Mouse (Mus musculus): ENCODE measurements around the gene Rgs9bp. TPM values are rescaled to one million over a fixed set of nuclear protein-coding genes. Genes with fewer than 3 reads are reported as not detected.
"Not testable (repeated sequence)": the region's sequence is repeated elsewhere in the genome, so short reads cannot be mapped to it uniquely, and the experiment has no call there.

The Rgs9bp gene
- polyA plus RNA-seq, 1 experiment from 2014 or later = 0.10 TPM

GRCm38 (mm10) chr7:35564872-35565271 lies 20.5 kb downstream of the Rgs9bp start:
- WGBS = 86% methylated on average over 10 of the region's 10 CpGs
- not testable (repeated sequence) for ATAC-seq; H3K4me3 ChIP-seq (ENCODE audit: low read length); H3K27me3 ChIP-seq (replicated peaks; ENCODE audit: control insufficient read depth, insufficient read depth, low read length); H3K4me1 ChIP-seq (ENCODE audit: control insufficient read depth, insufficient read depth, low read depth, low read length); H3K9me3 ChIP-seq (ENCODE audit: control insufficient read depth, low read length); H3K36me3 ChIP-seq (ENCODE audit: control insufficient read depth, insufficient read depth, low read length); H3K4me2 ChIP-seq (ENCODE audit: low read length); H3K9ac ChIP-seq (ENCODE audit: low read depth, low read length); H3K27ac ChIP-seq (ENCODE audit: low read depth, low read length)

DNA sequence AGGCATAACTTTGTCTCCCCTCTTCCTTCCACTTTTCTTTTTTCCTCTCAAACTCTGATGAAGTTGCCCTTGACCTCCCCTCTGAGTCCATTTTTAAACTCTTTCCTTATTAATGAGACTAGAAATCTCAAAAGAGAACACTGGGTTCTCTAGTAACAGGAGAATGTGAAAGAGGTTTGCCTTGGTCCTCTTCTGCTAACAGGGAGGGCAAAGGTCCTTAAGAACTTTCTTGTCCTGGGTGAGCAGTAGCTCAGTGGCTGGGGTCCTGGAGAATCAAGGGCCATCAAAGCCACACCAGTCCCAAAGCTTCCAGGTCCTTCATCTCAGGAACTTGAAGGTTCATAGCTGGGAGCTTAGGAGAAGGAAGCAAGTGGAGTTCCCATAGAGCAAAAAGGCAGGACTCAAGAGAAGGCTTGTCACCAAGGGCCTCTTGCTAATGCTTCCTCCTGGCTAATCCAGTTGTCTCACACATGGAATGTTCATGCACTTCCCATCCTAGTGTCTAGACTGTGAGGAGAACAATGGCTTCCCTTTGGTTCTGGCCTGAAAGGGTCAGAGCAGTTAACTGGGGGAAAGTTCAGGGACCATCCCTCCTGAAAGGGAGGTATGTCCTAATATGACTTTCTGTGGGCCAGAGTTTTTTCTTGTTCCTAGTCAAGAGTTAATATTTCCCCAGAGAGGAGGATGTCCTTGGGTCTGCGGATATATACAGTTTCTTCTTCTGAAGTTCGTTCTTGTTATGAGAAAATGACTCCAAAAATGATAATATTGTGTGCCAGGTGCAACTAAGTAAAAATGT lies 21.1 kb downstream of the Rgs9bp start:
- no peaks in the 10 kb centered on the region for H3K36me3 ChIP-seq (ENCODE audit: control insufficient read depth, insufficient read depth, low read length)
- no peak overlapping the region for H3K4me2 ChIP-seq (ENCODE audit: low read length)
- no peaks in the 10 kb centered on the region for H3K27me3 ChIP-seq (replicated peaks; ENCODE audit: control insufficient read depth, insufficient read depth, low read length)
- H3K4me3 ChIP-seq (ENCODE audit: low read length) = no peak overlapping the region
- no peak for ATAC-seq
- 94% methylated on average over 2 of the region's 2 CpGs for WGBS
- no peak overlapping the region for H3K9ac ChIP-seq (ENCODE audit: low read depth, low read length)
- no peaks in the 10 kb centered on the region for H3K9me3 ChIP-seq (ENCODE audit: control insufficient read depth, low read length)
- no peak overlapping the region for H3K27ac ChIP-seq (ENCODE audit: low read depth, low read length)
- H3K4me1 ChIP-seq (ENCODE audit: control insufficient read depth, insufficient read depth, low read depth, low read length) = no peaks in the 10 kb centered on the region

DNA sequence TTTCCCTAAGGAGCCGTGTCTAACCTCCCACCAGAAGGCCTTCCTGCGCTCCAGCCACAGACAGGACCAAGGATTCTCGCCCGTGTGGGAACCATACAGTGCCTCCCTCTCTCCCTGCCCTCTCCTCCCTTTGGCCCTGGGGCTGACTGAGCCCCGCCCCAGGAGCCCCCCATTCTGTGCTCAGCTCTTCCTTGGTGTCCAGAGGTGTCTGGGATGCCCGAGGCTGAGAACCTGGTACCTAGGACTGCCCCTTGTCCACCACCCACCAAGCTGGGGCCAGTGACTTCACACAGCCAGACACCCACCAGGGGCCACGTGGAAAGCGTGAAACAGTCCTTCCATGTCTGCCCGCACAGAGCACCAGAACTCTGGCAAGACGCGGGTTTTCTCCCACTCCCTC lies 22.3 kb downstream of the Rgs9bp start:
- H3K9ac ChIP-seq (ENCODE audit: low read depth, low read length) = no peak overlapping the region
- WGBS = 74% methylated on average over 11 of the region's 11 CpGs

GRCm38 (mm10) chr7:35559838-35560237 lies 25.5 kb downstream of the Rgs9bp start:
- no peak for ATAC-seq
- Histone ChIP-seq H3K4me1 (ENCODE audit: control insufficient read depth, insufficient read depth, low read depth, low read length) (peaks cover 6% of the 10 kb centered on the region; the same call in 1 of the 2 replicates), H3K36me3 (ENCODE audit: control insufficient read depth, insufficient read depth, low read length) (no peaks in the 10 kb centered on the region), H3K9ac (ENCODE audit: low read depth, low read length) (no peak overlapping the region), H3K27me3 (replicated peaks; ENCODE audit: control insufficient read depth, insufficient read depth, low read length) (no peaks in the 10 kb centered on the region), H3K9me3 (ENCODE audit: control insufficient read depth, low read length) (no peaks in the 10 kb centered on the region), H3K27ac (ENCODE audit: low read depth, low read length) (no peak overlapping the region), H3K4me2 (ENCODE audit: low read length) (no peak overlapping the region), H3K4me3 (ENCODE audit: low read length) (no peak overlapping the region)
- 93% methylated on average over 3 of the region's 3 CpGs for WGBS

More for the DNA sequence above, 22.3 kb downstream of the Rgs9bp start:
- Histone ChIP-seq H3K4me1 (ENCODE audit: control insufficient read depth, insufficient read depth, low read depth, low read length) (no peaks in the 10 kb centered on the region), H3K36me3 (ENCODE audit: control insufficient read depth, insufficient read depth, low read length) (no peaks in the 10 kb centered on the region), H3K27me3 (replicated peaks; ENCODE audit: control insufficient read depth, insufficient read depth, low read length) (no peaks in the 10 kb centered on the region), H3K4me3 (ENCODE audit: low read length) (no peak overlapping the region), H3K27ac (ENCODE audit: low read depth, low read length) (no peak overlapping the region), H3K9me3 (ENCODE audit: control insufficient read depth, low read length) (no peaks in the 10 kb centered on the region), H3K4me2 (ENCODE audit: low read length) (no peak overlapping the region)
- ATAC-seq = no peak

DNA sequence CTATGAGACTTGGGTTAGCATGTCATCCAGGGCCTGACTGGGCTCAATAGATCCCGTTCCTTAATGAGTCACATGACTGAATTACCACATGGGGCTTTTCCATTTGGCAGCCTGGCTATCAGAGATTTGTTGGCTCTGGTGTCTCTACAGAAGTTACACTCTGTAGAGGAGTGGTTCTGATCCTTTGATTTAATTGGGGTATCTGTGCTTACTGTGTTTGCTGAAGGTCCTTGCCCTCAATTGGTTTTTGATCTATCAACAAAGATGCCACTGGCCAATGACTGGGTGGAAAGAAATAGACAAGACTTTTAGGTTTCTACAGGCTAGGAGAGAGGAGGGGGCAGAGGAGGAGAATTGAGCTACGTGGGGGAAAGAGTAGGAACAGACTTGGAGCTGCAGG lies 26.7 kb downstream of the Rgs9bp start:
- peaks cover 9% of the 10 kb centered on the region for H3K4me1 ChIP-seq (ENCODE audit: control insufficient read depth, insufficient read depth, low read depth, low read length)
- H3K27ac ChIP-seq (ENCODE audit: low read depth, low read length) = no peak overlapping the region
- H3K9me3 ChIP-seq (ENCODE audit: control insufficient read depth, low read length) = no peaks in the 10 kb centered on the region
- H3K9ac ChIP-seq (ENCODE audit: low read depth, low read length) = no peak overlapping the region
- no peak for ATAC-seq
- H3K4me3 ChIP-seq (ENCODE audit: low read length) = no peak overlapping the region
- H3K36me3 ChIP-seq (ENCODE audit: control insufficient read depth, insufficient read depth, low read length) = no peaks in the 10 kb centered on the region
- no peaks in the 10 kb centered on the region for H3K27me3 ChIP-seq (replicated peaks; ENCODE audit: control insufficient read depth, insufficient read depth, low read length)
- WGBS = 47% methylated on average over 2 of the region's 2 CpGs
- no peak overlapping the region for H3K4me2 ChIP-seq (ENCODE audit: low read length)

- Histone ChIP-seq H3K9ac (ENCODE audit: low read depth, low read length) (no peak overlapping the region), H3K27me3 (replicated peaks; ENCODE audit: control insufficient read depth, insufficient read depth, low read length) (no peaks in the 10 kb centered on the region)
- 88% methylated on average over 3 of the region's 3 CpGs for WGBS
Measured at GRCm38 (mm10) chr7:35557577-35557976, 27.8 kb downstream of the Rgs9bp start.

DNA sequence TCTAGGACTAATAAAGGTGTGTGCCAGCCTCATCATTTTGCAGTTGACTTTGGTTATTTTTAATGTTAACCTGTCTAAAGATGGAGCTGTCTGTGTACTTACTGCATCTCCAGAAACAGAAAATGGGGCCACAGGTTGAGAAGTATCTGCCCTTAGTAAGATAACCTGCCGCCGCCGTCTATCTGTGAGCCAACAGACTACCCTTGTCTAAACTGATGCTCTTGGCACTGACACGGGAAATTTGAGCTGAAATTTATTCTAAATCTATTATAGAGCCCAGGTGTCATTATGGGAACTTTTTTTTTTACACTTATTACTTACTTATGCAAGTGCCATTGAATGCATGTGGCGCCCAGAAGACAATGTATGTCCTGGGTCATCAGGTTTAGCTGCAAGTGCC lies 28.5 kb downstream of the Rgs9bp start:
- 91% methylated on average over 5 of the region's 5 CpGs for WGBS
- no peaks in the 10 kb centered on the region for H3K36me3 ChIP-seq (ENCODE audit: control insufficient read depth, insufficient read depth, low read length)
- H3K27me3 ChIP-seq (replicated peaks; ENCODE audit: control insufficient read depth, insufficient read depth, low read length) = no peaks in the 10 kb centered on the region
- H3K27ac ChIP-seq (ENCODE audit: low read depth, low read length) = no peak overlapping the region
- no peaks in the 10 kb centered on the region for H3K9me3 ChIP-seq (ENCODE audit: control insufficient read depth, low read length)
- H3K4me1 ChIP-seq (ENCODE audit: control insufficient read depth, insufficient read depth, low read depth, low read length) = peaks cover 9% of the 10 kb centered on the region
- H3K4me2 ChIP-seq (ENCODE audit: low read length) = no peak overlapping the region
- H3K9ac ChIP-seq (ENCODE audit: low read depth, low read length) = no peak overlapping the region
- no peak overlapping the region for H3K4me3 ChIP-seq (ENCODE audit: low read length)
- no peak for ATAC-seq

More at GRCm38 (mm10) chr7:35557577-35557976, 27.8 kb downstream of the Rgs9bp start:
- ATAC-seq = no peak
- Histone ChIP-seq H3K4me3 (ENCODE audit: low read length) (no peak overlapping the region), H3K4me2 (ENCODE audit: low read length) (no peak overlapping the region), H3K27ac (ENCODE audit: low read depth, low read length) (no peak overlapping the region), H3K36me3 (ENCODE audit: control insufficient read depth, insufficient read depth, low read length) (no peaks in the 10 kb centered on the region), H3K4me1 (ENCODE audit: control insufficient read depth, insufficient read depth, low read depth, low read length) (peaks cover 9% of the 10 kb centered on the region), H3K9me3 (ENCODE audit: control insufficient read depth, low read length) (no peaks in the 10 kb centered on the region)

- H3K4me2 ChIP-seq (ENCODE audit: low read length) = peak within 1 kb of the TSS; percentile 95
- WGBS = 68% methylated on average over 4 of the region's 4 CpGs
- peaks cover 9% of the 10 kb centered on the region for H3K4me1 ChIP-seq (ENCODE audit: control insufficient read depth, insufficient read depth, low read depth, low read length)
- no peaks in the 10 kb centered on the region for H3K27me3 ChIP-seq (replicated peaks; ENCODE audit: control insufficient read depth, insufficient read depth, low read length)
- H3K36me3 ChIP-seq (ENCODE audit: control insufficient read depth, insufficient read depth, low read length) = 0 out of 2 replicates have a peak, but pooled peaks cover under 1% of the 10 kb centered on the region
- H3K4me3 ChIP-seq (ENCODE audit: low read length) = peak within 1 kb of the TSS; percentile 76
- H3K27ac ChIP-seq (ENCODE audit: low read depth, low read length) = peak within 1 kb of the TSS; percentile 96
- no peaks in the 10 kb centered on the region for H3K9me3 ChIP-seq (ENCODE audit: control insufficient read depth, low read length)
- peak within 1 kb of the TSS; percentile 98 for H3K9ac ChIP-seq (ENCODE audit: low read depth, low read length)
- ATAC-seq = no peak
Measured at GRCm38 (mm10) chr7:35556205-35556603, 29.2 kb downstream of the Rgs9bp start, which contains the start of gene Nudt19. TSS of gene Nudt19 (minus strand) at chr7:35556304.

GRCm38 (mm10) chr7:35555224-35556204 lies 29.9 kb downstream of the Rgs9bp start:
- WGBS = under 1% methylated on average over 91 of the region's 93 CpGs
- peaks cover 6% of the 10 kb centered on the region for H3K36me3 ChIP-seq (ENCODE audit: control insufficient read depth, insufficient read depth, low read length)
- H3K27me3 ChIP-seq (replicated peaks; ENCODE audit: control insufficient read depth, insufficient read depth, low read length) = no peaks in the 10 kb centered on the region
- peaks cover 9% of the 10 kb centered on the region for H3K4me1 ChIP-seq (ENCODE audit: control insufficient read depth, insufficient read depth, low read depth, low read length)
- H3K4me2 ChIP-seq (ENCODE audit: low read length) = peak overlapping the region; percentile 95
- ATAC-seq = peak; percentile 95
- H3K27ac ChIP-seq (ENCODE audit: low read depth, low read length) = peak overlapping the region; percentile 96
- H3K9ac ChIP-seq (ENCODE audit: low read depth, low read length) = peak overlapping the region; percentile 98
- H3K4me3 ChIP-seq (ENCODE audit: low read length) = peak overlapping the region; percentile 76
- no peaks in the 10 kb centered on the region for H3K9me3 ChIP-seq (ENCODE audit: control insufficient read depth, low read length)

All from hindbrain, embryonic 16.5 days (tissue).